In the genomic region with DNA sequence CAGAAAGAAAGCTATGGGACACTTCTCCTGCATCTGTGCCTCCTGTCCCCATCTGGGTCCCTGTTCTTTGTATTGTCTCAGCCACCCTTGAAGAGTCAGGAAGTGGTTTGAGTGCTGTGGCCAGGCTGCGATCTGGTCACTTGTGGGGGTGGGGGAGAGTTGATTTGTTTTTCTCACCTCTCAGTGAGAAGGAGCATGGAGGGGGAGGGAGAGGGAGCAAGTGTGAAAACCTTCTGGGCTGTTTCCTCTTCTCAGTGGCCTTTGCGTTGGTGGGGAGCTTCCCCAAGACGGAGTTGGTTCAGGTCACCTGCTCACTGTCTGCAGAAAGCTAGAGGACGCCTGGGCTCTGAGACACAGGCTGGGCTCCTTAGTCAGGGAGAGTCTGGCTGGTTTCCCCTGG, we compare ENCODE assay signal across 9 mouse cellular contexts.
DNase-seq lines count a peak whose midpoint lies in the region; ATAC-seq and TF ChIP-seq lines count a peak whose summit lies in the region.
"Had no signal": no experiment of that assay in that cellular context is flagged by ENCODE, and none has a peak within 500 bp of the region (broad histone marks: within the 10 kb centered on the region; RNA-seq: fewer than 3 reads in every experiment).

No protein-coding gene starts in this region.

- no peaks in the 10 kb centered on the region for H3K9me3 ChIP-seq in liver, postnatal 0 days (ENCODE audit: low read length)
- H3K9me3 ChIP-seq in stomach, embryonic 14.5 days (ENCODE audit: control insufficient read depth, low read depth, low read length) = no peaks in the 10 kb centered on the region

- intact Hi-C loops in left cerebral cortex, postnatal 4 days (cut with DNase I) = no loop called here

- H3K27ac ChIP-seq in bone marrow macrophage, adult 2 months (ENCODE audit: insufficient read depth, low read depth, low read length) = peak overlapping the region; percentile 32
- peak overlapping the region; percentile 20; the same call in 1 of the 2 replicates for H3K27ac ChIP-seq in liver, postnatal 0 days (ENCODE audit: low read depth)
- H3K27ac ChIP-seq in stomach, embryonic 14.5 days (ENCODE audit: low read length) = 0 out of 2 replicates have a peak overlapping the region, but pooled peaks have one; percentile 7

- no peak overlapping the region for H3K4me2 ChIP-seq in liver, postnatal 0 days (ENCODE audit: low read depth, low read length)
- H3K4me2 ChIP-seq in stomach, embryonic 14.5 days (replicated peaks; ENCODE audit: low read depth, low read length) = no peak overlapping the region

- ATAC-seq in liver, postnatal 0 days = peak; percentile 47; the same call in 1 of the 2 replicates
- ATAC-seq in stomach, embryonic 14.5 days (ENCODE audit: insufficient number of reproducible peaks, insufficient read depth, low FRiP score, low read depth) = no peak
- ATAC-seq: forebrain, embryonic 14.5 days had no signal

- 20% methylated on average over 4 of the region's 4 CpGs for WGBS in liver, postnatal 0 days (ENCODE audit: insufficient replicate concordance)
- 34% methylated on average over 4 of the region's 4 CpGs for WGBS in stomach, embryonic 14.5 days

- DNase-seq in layer of hippocampus, adult 9-11 months = peak; percentile 40
- no peak for DNase-seq in layer of hippocampus, adult 9-10 months (ENCODE audit: low spot score)
- DNase-seq in liver, postnatal 0 days = peak; percentile 31
- no peak for DNase-seq in embryo, embryonic 10 days (ENCODE audit: low spot score)
- DNase-seq in adrenal gland, postnatal 10 days = no peak
- no peak for DNase-seq in left cerebral cortex, postnatal 4 days

- no peaks in the 10 kb centered on the region for H3K36me3 ChIP-seq in liver, postnatal 0 days (replicated peaks; ENCODE audit: insufficient read depth, low read length)
- no peaks in the 10 kb centered on the region; the same call in 1 of the 2 replicates for H3K36me3 ChIP-seq in stomach, embryonic 14.5 days (ENCODE audit: control insufficient read depth, insufficient read depth, low read length)

- TF ChIP-seq POLR2A in bone marrow macrophage, adult 2 months (IDR thresholded peaks at IDR 0.05; ENCODE audit: borderline replicate concordance, low read depth, low read length) = no peak

- no peak overlapping the region for H3K4me3 ChIP-seq in bone marrow macrophage, adult 2 months (ENCODE audit: insufficient read depth, low read length)
- no peak overlapping the region for H3K4me3 ChIP-seq in liver, postnatal 0 days (ENCODE audit: low read depth, low read length)
- H3K4me3 ChIP-seq in stomach, embryonic 14.5 days (ENCODE audit: low read depth, low read length) = no peak overlapping the region

- no peak for TF ChIP-seq CTCF in bone marrow macrophage, adult 2 months (IDR thresholded peaks at IDR 0.05; ENCODE audit: low read depth, low read length)
- TF ChIP-seq CTCF in liver, postnatal 0 days (IDR thresholded peaks at IDR 0.05; ENCODE audit: low read depth) = no peak

- no peaks in the 10 kb centered on the region for H3K27me3 ChIP-seq in liver, postnatal 0 days (ENCODE audit: insufficient read depth, low read length)
- no peaks in the 10 kb centered on the region for H3K27me3 ChIP-seq in stomach, embryonic 14.5 days (ENCODE audit: control insufficient read depth, insufficient read depth, low read length)

- no peak for TF ChIP-seq EP300 in liver, postnatal 0 days (IDR thresholded peaks at IDR 0.05; ENCODE audit: low read depth)

- peaks cover 20% of the 10 kb centered on the region for H3K4me1 ChIP-seq in bone marrow macrophage, adult 2 months (ENCODE audit: control insufficient read depth, insufficient read depth, low read length)
- peaks cover 12% of the 10 kb centered on the region for H3K4me1 ChIP-seq in liver, postnatal 0 days (ENCODE audit: insufficient read depth)
- H3K4me1 ChIP-seq in stomach, embryonic 14.5 days (ENCODE audit: control insufficient read depth, insufficient read depth, low read length) = peaks cover 41% of the 10 kb centered on the region

- H3K9ac ChIP-seq in liver, postnatal 0 days (replicated peaks) = no peak overlapping the region
- H3K9ac ChIP-seq in stomach, embryonic 14.5 days (replicated peaks; ENCODE audit: low read depth, low read length) = no peak overlapping the region

Comparison
In these comparisons a context has a peak if more than half of its experiments do, and no peak if none do; other contexts are left out.
1. DNase-seq: peak in layer of hippocampus, adult 9-11 months (single experiment) and liver, postnatal 0 days (single experiment); none in layer of hippocampus, adult 9-10 months (single experiment), embryo, embryonic 10 days (single experiment), adrenal gland, postnatal 10 days (single experiment) and left cerebral cortex, postnatal 4 days (single experiment).
2. Peak in every context shown above with its lines, with median percentiles within 50 percentile points of each other: H3K27ac ChIP-seq.